Mouse (Mus musculus) adipose tissue, adult 10 weeks (tissue): ENCODE measurements around the gene Mx1. TPM values are rescaled to one million over a fixed set of nuclear protein-coding genes. Genes with fewer than 3 reads are reported as not detected.

ENCODE experiments used
- polyA plus RNA-seq: library from polyadenylated mRNA; stranded (reverse); fragments of 350-450 nt; fragmentation: Illumina TruSeq; extraction: RNeasy Lipid Tissue Mini Kit (QIAGEN cat#74804); gene quantifications from one replicate; pipeline ENCODE4 v1.2.3, GENCODE M21; 2014; ENCODE audit warnings: low read depth, low replicate concordance

Mx1 gene
- polyA plus RNA-seq = 2.7 TPM

GRCm38 (mm10) chr16:97462481-97463181 is at the start of gene Mx1:
TSS of gene Mx1 (minus strand) at chr16:97462907.

Other genes starting within 250 kb of the Mx1 start
- gene Bace2, start 106.2 kb downstream of the Mx1 start, polyA plus RNA-seq = 8.7 TPM
- gene Fam3b, start 51.9 kb upstream of the Mx1 start, polyA plus RNA-seq = 1.4 TPM
- 5.6 TPM for gene Tmprss2, start 148.3 kb upstream of the Mx1 start, polyA plus RNA-seq